Mouse (Mus musculus): ENCODE data around the gene Atpaf1. TPM values are rescaled to one million over a fixed set of nuclear protein-coding genes. Genes with fewer than 3 reads are reported as not detected.

The Atpaf1 gene
- polyA plus RNA-seq, 1 experiment = 60.6 TPM

- no peak for TF ChIP-seq CTCF (IDR thresholded peaks at IDR 0.05; ENCODE audit: extremely low read depth, insufficient read length, insufficient replicate concordance, low read depth, low read length)
- TF ChIP-seq POLR2A (IDR thresholded peaks at IDR 0.05; ENCODE audit: low read depth, low read length) = no peak
Observed at GRCm38 (mm10) chr4:115846656-115847055, 62.0 kb downstream of the Atpaf1 start.

GRCm38 (mm10) chr4:115847377-115847776, 62.8 kb downstream of the Atpaf1 start:
- no peak for TF ChIP-seq POLR2A (IDR thresholded peaks at IDR 0.05; ENCODE audit: low read depth, low read length)
- no peak for TF ChIP-seq CTCF (IDR thresholded peaks at IDR 0.05; ENCODE audit: extremely low read depth, insufficient read length, insufficient replicate concordance, low read depth, low read length)
- WGBS = 57% methylated on average over 5 of the region's 5 CpGs
- Histone ChIP-seq H3K36me3 (ENCODE audit: control insufficient read depth, insufficient read depth, low read length) (peaks cover 23% of the 10 kb centered on the region), H3K4me3 (ENCODE audit: low read depth, low read length) (no peak overlapping the region), H3K4me1 (ENCODE audit: control insufficient read depth, insufficient read depth, insufficient read length, low read length) (peaks cover 3% of the 10 kb centered on the region; the same call in 1 of the 2 replicates), H3K27me3 (ENCODE audit: control insufficient read depth, insufficient read depth, low read length) (no peaks in the 10 kb centered on the region), H3K27ac (ENCODE audit: insufficient read depth, low read depth, low read length) (no peak overlapping the region)

More at GRCm38 (mm10) chr4:115846656-115847055, 62.0 kb downstream of the Atpaf1 start:
- no peak overlapping the region for H3K4me3 ChIP-seq (ENCODE audit: low read depth, low read length)
- no peak overlapping the region for H3K27ac ChIP-seq (ENCODE audit: insufficient read depth, low read depth, low read length)
- peaks cover 21% of the 10 kb centered on the region for H3K36me3 ChIP-seq (ENCODE audit: control insufficient read depth, insufficient read depth, low read length)
- WGBS = 67% methylated on average over 2 of the region's 2 CpGs
- H3K27me3 ChIP-seq (ENCODE audit: control insufficient read depth, insufficient read depth, low read length) = no peaks in the 10 kb centered on the region
- peaks cover 3% of the 10 kb centered on the region; the same call in 1 of the 2 replicates for H3K4me1 ChIP-seq (ENCODE audit: control insufficient read depth, insufficient read depth, insufficient read length, low read length)

DNA sequence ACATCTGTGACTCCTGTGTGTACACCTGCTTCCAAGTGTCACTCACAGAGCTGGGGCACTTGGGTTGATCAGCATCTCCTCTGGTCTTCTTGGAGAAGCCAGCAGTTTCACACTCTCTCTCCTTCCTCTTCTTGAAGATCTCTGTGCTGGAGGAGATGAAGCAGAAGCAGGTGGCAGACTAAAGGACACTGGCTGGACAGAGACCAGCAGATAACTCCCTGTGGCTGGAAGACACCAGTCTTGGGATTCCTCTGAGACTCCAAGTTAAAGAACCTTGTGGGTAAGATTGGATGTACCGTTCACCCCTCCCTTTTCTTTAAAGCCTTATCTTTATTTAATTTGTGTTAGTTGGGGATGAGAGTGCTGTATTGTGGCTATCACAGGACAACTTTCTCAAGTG, 63.5 kb downstream of the Atpaf1 start:
- H3K4me3 ChIP-seq (ENCODE audit: low read depth, low read length) = no peak overlapping the region
- 95% methylated on average over 1 of the region's 1 CpGs for WGBS
- no peak overlapping the region for H3K27ac ChIP-seq (ENCODE audit: insufficient read depth, low read depth, low read length)
- no peaks in the 10 kb centered on the region for H3K27me3 ChIP-seq (ENCODE audit: control insufficient read depth, insufficient read depth, low read length)
- peaks cover 3% of the 10 kb centered on the region; the same call in 1 of the 2 replicates for H3K4me1 ChIP-seq (ENCODE audit: control insufficient read depth, insufficient read depth, insufficient read length, low read length)
- no peak for TF ChIP-seq CTCF (IDR thresholded peaks at IDR 0.05; ENCODE audit: extremely low read depth, insufficient read length, insufficient replicate concordance, low read depth, low read length)
- TF ChIP-seq POLR2A (IDR thresholded peaks at IDR 0.05; ENCODE audit: low read depth, low read length) = no peak
- H3K36me3 ChIP-seq (ENCODE audit: control insufficient read depth, insufficient read depth, low read length) = peaks cover 25% of the 10 kb centered on the region

- Histone ChIP-seq H3K4me1 (ENCODE audit: control insufficient read depth, insufficient read depth, insufficient read length, low read length) (peaks cover 3% of the 10 kb centered on the region; the same call in 1 of the 2 replicates), H3K27me3 (ENCODE audit: control insufficient read depth, insufficient read depth, low read length) (no peaks in the 10 kb centered on the region), H3K36me3 (ENCODE audit: control insufficient read depth, insufficient read depth, low read length) (peaks cover 26% of the 10 kb centered on the region), H3K4me3 (ENCODE audit: low read depth, low read length) (no peak overlapping the region), H3K27ac (ENCODE audit: insufficient read depth, low read depth, low read length) (no peak overlapping the region)
- TF ChIP-seq CTCF (IDR thresholded peaks at IDR 0.05; ENCODE audit: extremely low read depth, insufficient read length, insufficient replicate concordance, low read depth, low read length) (no peak), POLR2A (IDR thresholded peaks at IDR 0.05; ENCODE audit: low read depth, low read length) (no peak)
- WGBS = 40% methylated on average over 8 of the region's 8 CpGs
Observed at GRCm38 (mm10) chr4:115848990-115849677, 64.5 kb downstream of the Atpaf1 start.

GRCm38 (mm10) chr4:115850111-115850510, 65.5 kb downstream of the Atpaf1 start:
- peaks cover 26% of the 10 kb centered on the region for H3K36me3 ChIP-seq (ENCODE audit: control insufficient read depth, insufficient read depth, low read length)
- 69% methylated on average over 2 of the region's 2 CpGs for WGBS
- peaks cover 3% of the 10 kb centered on the region; the same call in 1 of the 2 replicates for H3K4me1 ChIP-seq (ENCODE audit: control insufficient read depth, insufficient read depth, insufficient read length, low read length)
- H3K27me3 ChIP-seq (ENCODE audit: control insufficient read depth, insufficient read depth, low read length) = no peaks in the 10 kb centered on the region
- no peak overlapping the region for H3K27ac ChIP-seq (ENCODE audit: insufficient read depth, low read depth, low read length)
- no peak overlapping the region for H3K4me3 ChIP-seq (ENCODE audit: low read depth, low read length)
- no peak for TF ChIP-seq CTCF (IDR thresholded peaks at IDR 0.05; ENCODE audit: extremely low read depth, insufficient read length, insufficient replicate concordance, low read depth, low read length)
- no peak for TF ChIP-seq POLR2A (IDR thresholded peaks at IDR 0.05; ENCODE audit: low read depth, low read length)

DNA sequence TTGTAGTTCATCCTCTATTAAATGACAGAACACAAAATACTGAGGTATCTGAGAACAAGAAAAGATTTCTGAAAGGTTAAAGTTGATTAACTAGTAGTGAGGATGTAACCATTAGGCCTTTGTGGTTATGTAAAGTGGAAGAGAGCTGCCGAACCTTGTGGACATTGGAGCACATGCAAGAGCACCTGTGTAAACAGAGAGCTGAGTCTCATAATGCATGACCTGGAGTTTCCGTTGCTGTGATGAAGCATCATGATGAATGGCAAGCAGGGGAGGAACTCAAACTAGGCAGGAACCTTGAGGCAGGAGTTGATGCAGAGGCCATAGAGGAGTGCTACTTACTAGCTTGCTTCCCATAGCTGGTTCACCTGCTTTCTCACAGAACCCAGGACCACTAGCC, 66.0 kb downstream of the Atpaf1 start:
- Histone ChIP-seq H3K4me3 (ENCODE audit: low read depth, low read length) (no peak overlapping the region), H3K36me3 (ENCODE audit: control insufficient read depth, insufficient read depth, low read length) (peaks cover 26% of the 10 kb centered on the region), H3K27me3 (ENCODE audit: control insufficient read depth, insufficient read depth, low read length) (no peaks in the 10 kb centered on the region), H3K4me1 (ENCODE audit: control insufficient read depth, insufficient read depth, insufficient read length, low read length) (peaks cover 3% of the 10 kb centered on the region; the same call in 1 of the 2 replicates), H3K27ac (ENCODE audit: insufficient read depth, low read depth, low read length) (no peak overlapping the region)
- TF ChIP-seq CTCF (IDR thresholded peaks at IDR 0.05; ENCODE audit: extremely low read depth, insufficient read length, insufficient replicate concordance, low read depth, low read length) = no peak
- TF ChIP-seq POLR2A (IDR thresholded peaks at IDR 0.05; ENCODE audit: low read depth, low read length) = no peak
- 26% methylated on average over 2 of the region's 2 CpGs for WGBS

- no peak overlapping the region for H3K27ac ChIP-seq (ENCODE audit: insufficient read depth, low read depth, low read length)
- no peak for TF ChIP-seq POLR2A (IDR thresholded peaks at IDR 0.05; ENCODE audit: low read depth, low read length)
- TF ChIP-seq CTCF (IDR thresholded peaks at IDR 0.05; ENCODE audit: extremely low read depth, insufficient read length, insufficient replicate concordance, low read depth, low read length) = no peak
- peaks cover 3% of the 10 kb centered on the region; the same call in 1 of the 2 replicates for H3K4me1 ChIP-seq (ENCODE audit: control insufficient read depth, insufficient read depth, insufficient read length, low read length)
- 94% methylated on average over 6 of the region's 6 CpGs for WGBS
- H3K36me3 ChIP-seq (ENCODE audit: control insufficient read depth, insufficient read depth, low read length) = peaks cover 26% of the 10 kb centered on the region
- H3K4me3 ChIP-seq (ENCODE audit: low read depth, low read length) = no peak overlapping the region
- no peaks in the 10 kb centered on the region for H3K27me3 ChIP-seq (ENCODE audit: control insufficient read depth, insufficient read depth, low read length)
Observed at GRCm38 (mm10) chr4:115851569-115851968, 67.0 kb downstream of the Atpaf1 start.

Measured in small intestine, adult 2 months (tissue).